Mouse (Mus musculus) E14TG2a.4 (cell line): ENCODE data around the gene Fam163a.

ENCODE experiments used
- CTCF ChIP-seq: conservative IDR thresholded peaks from 2 replicates; pipeline ENCODE4 v1.5.1; 2014; ENCODE audit warnings: low read length
- NANOG ChIP-seq: IDR thresholded peaks from 2 replicates; pipeline ENCODE4 v1.6.1; 2014; ENCODE audit warnings: borderline replicate concordance, low read length, mixed read lengths

- TF ChIP-seq CTCF (no peak), NANOG (no peak)
Measured at GRCm38 (mm10) chr1:156204656-156205131, at the start of gene Fam163a.
